Mouse (Mus musculus): ENCODE data around the gene Gm13030. TPM values are rescaled to one million over a fixed set of nuclear protein-coding genes. Genes with fewer than 3 reads are reported as not detected.
A peak's percentile ranks its signal among the peaks of the same experiment; 100 is the strongest.

The Gm13030 gene
- polyA plus RNA-seq, 1 experiment = not detected

GRCm38 (mm10) chr4:138868666-138869065 is 5.1 kb downstream of the Gm13030 start:
- no peak for TF ChIP-seq CTCF (IDR thresholded peaks at IDR 0.05; ENCODE audit: control insufficient read depth, insufficient read depth, insufficient replicate concordance, low read depth, low read length)
- no peak for TF ChIP-seq POLR2A (IDR thresholded peaks at IDR 0.05; ENCODE audit: control insufficient read depth, low read depth, low read length)
- Histone ChIP-seq H3K36me3 (ENCODE audit: control insufficient read depth, insufficient read depth, low read length) (no peaks in the 10 kb centered on the region), H3K4me3 (ENCODE audit: control insufficient read depth, low read depth, low read length) (no peak overlapping the region), H3K27ac (ENCODE audit: control insufficient read depth, insufficient read depth, low read depth, low read length) (no peak overlapping the region), H3K4me1 (ENCODE audit: control insufficient read depth, insufficient read depth, low read length) (no peaks in the 10 kb centered on the region), H3K27me3 (ENCODE audit: control insufficient read depth, insufficient read depth, low read length) (no peaks in the 10 kb centered on the region)

GRCm38 (mm10) chr4:138866413-138866812 is 7.4 kb downstream of the Gm13030 start:
- Histone ChIP-seq H3K27me3 (ENCODE audit: control insufficient read depth, insufficient read depth, low read length) (no peaks in the 10 kb centered on the region), H3K36me3 (ENCODE audit: control insufficient read depth, insufficient read depth, low read length) (no peaks in the 10 kb centered on the region), H3K4me1 (ENCODE audit: control insufficient read depth, insufficient read depth, low read length) (peaks cover 3% of the 10 kb centered on the region), H3K27ac (ENCODE audit: control insufficient read depth, insufficient read depth, low read depth, low read length) (no peak overlapping the region), H3K4me3 (ENCODE audit: control insufficient read depth, low read depth, low read length) (no peak overlapping the region)
- TF ChIP-seq POLR2A (IDR thresholded peaks at IDR 0.05; ENCODE audit: control insufficient read depth, low read depth, low read length) (no peak), CTCF (IDR thresholded peaks at IDR 0.05; ENCODE audit: control insufficient read depth, insufficient read depth, insufficient replicate concordance, low read depth, low read length) (peak; percentile 72; the same call in 1 of the 2 replicates)

- TF ChIP-seq CTCF (IDR thresholded peaks at IDR 0.05; ENCODE audit: control insufficient read depth, insufficient read depth, insufficient replicate concordance, low read depth, low read length) (no peak), POLR2A (IDR thresholded peaks at IDR 0.05; ENCODE audit: control insufficient read depth, low read depth, low read length) (no peak)
- Histone ChIP-seq H3K4me1 (ENCODE audit: control insufficient read depth, insufficient read depth, low read length) (peaks cover 3% of the 10 kb centered on the region), H3K27ac (ENCODE audit: control insufficient read depth, insufficient read depth, low read depth, low read length) (no peak overlapping the region)
These were observed 7.8 kb downstream of the Gm13030 start for GRCm38 (mm10) chr4:138865991-138866390.

GRCm38 (mm10) chr4:138865092-138865491 is 8.7 kb downstream of the Gm13030 start:
- Histone ChIP-seq H3K4me3 (ENCODE audit: control insufficient read depth, low read depth, low read length) (no peak overlapping the region), H3K27ac (ENCODE audit: control insufficient read depth, insufficient read depth, low read depth, low read length) (no peak overlapping the region), H3K4me1 (ENCODE audit: control insufficient read depth, insufficient read depth, low read length) (peaks cover 3% of the 10 kb centered on the region), H3K27me3 (ENCODE audit: control insufficient read depth, insufficient read depth, low read length) (no peaks in the 10 kb centered on the region), H3K36me3 (ENCODE audit: control insufficient read depth, insufficient read depth, low read length) (no peaks in the 10 kb centered on the region)
- TF ChIP-seq CTCF (IDR thresholded peaks at IDR 0.05; ENCODE audit: control insufficient read depth, insufficient read depth, insufficient replicate concordance, low read depth, low read length) (no peak), POLR2A (IDR thresholded peaks at IDR 0.05; ENCODE audit: control insufficient read depth, low read depth, low read length) (no peak)

More at GRCm38 (mm10) chr4:138865991-138866390, 7.8 kb downstream of the Gm13030 start:
- Histone ChIP-seq H3K4me3 (ENCODE audit: control insufficient read depth, low read depth, low read length) (no peak overlapping the region), H3K27me3 (ENCODE audit: control insufficient read depth, insufficient read depth, low read length) (no peaks in the 10 kb centered on the region), H3K36me3 (ENCODE audit: control insufficient read depth, insufficient read depth, low read length) (no peaks in the 10 kb centered on the region)

GRCm38 (mm10) chr4:138863344-138863998 is 10.3 kb downstream of the Gm13030 start, which contains the start of gene Pla2g5:
TSS of gene Pla2g5 (minus strand) at chr4:138863482.
- Histone ChIP-seq H3K4me3 (ENCODE audit: control insufficient read depth, low read depth, low read length) (peak within 1 kb of the TSS; percentile 61), H3K27ac (ENCODE audit: control insufficient read depth, insufficient read depth, low read depth, low read length) (no peak within 1 kb of the TSS), H3K36me3 (ENCODE audit: control insufficient read depth, insufficient read depth, low read length) (no peaks in the 10 kb centered on the region), H3K4me1 (ENCODE audit: control insufficient read depth, insufficient read depth, low read length) (peaks cover 3% of the 10 kb centered on the region), H3K27me3 (ENCODE audit: control insufficient read depth, insufficient read depth, low read length) (no peaks in the 10 kb centered on the region)
- TF ChIP-seq CTCF (IDR thresholded peaks at IDR 0.05; ENCODE audit: control insufficient read depth, insufficient read depth, insufficient replicate concordance, low read depth, low read length) (no peak), POLR2A (IDR thresholded peaks at IDR 0.05; ENCODE audit: control insufficient read depth, low read depth, low read length) (peak; percentile 62; the same call in 1 of the 2 replicates)

GRCm38 (mm10) chr4:138859728-138860127 is 14.0 kb downstream of the Gm13030 start:
- Histone ChIP-seq H3K27ac (ENCODE audit: control insufficient read depth, insufficient read depth, low read depth, low read length) (no peak overlapping the region), H3K27me3 (ENCODE audit: control insufficient read depth, insufficient read depth, low read length) (no peaks in the 10 kb centered on the region)
- TF ChIP-seq POLR2A (IDR thresholded peaks at IDR 0.05; ENCODE audit: control insufficient read depth, low read depth, low read length) (no peak), CTCF (IDR thresholded peaks at IDR 0.05; ENCODE audit: control insufficient read depth, insufficient read depth, insufficient replicate concordance, low read depth, low read length) (peak; percentile 54; the same call in 1 of the 2 replicates)

GRCm38 (mm10) chr4:138859245-138859644 is 14.5 kb downstream of the Gm13030 start:
- no peak overlapping the region for H3K4me3 ChIP-seq (ENCODE audit: control insufficient read depth, low read depth, low read length)

More at GRCm38 (mm10) chr4:138859728-138860127, 14.0 kb downstream of the Gm13030 start:
- Histone ChIP-seq H3K4me1 (ENCODE audit: control insufficient read depth, insufficient read depth, low read length) (peaks cover 3% of the 10 kb centered on the region), H3K4me3 (ENCODE audit: control insufficient read depth, low read depth, low read length) (no peak overlapping the region), H3K36me3 (ENCODE audit: control insufficient read depth, insufficient read depth, low read length) (no peaks in the 10 kb centered on the region)

More at GRCm38 (mm10) chr4:138859245-138859644, 14.5 kb downstream of the Gm13030 start:
- no peak overlapping the region for H3K27ac ChIP-seq (ENCODE audit: control insufficient read depth, insufficient read depth, low read depth, low read length)
- no peaks in the 10 kb centered on the region for H3K27me3 ChIP-seq (ENCODE audit: control insufficient read depth, insufficient read depth, low read length)
- H3K36me3 ChIP-seq (ENCODE audit: control insufficient read depth, insufficient read depth, low read length) = no peaks in the 10 kb centered on the region
- TF ChIP-seq POLR2A (IDR thresholded peaks at IDR 0.05; ENCODE audit: control insufficient read depth, low read depth, low read length) (no peak), CTCF (IDR thresholded peaks at IDR 0.05; ENCODE audit: control insufficient read depth, insufficient read depth, insufficient replicate concordance, low read depth, low read length) (peak; percentile 42; the same call in 1 of the 2 replicates)
- peaks cover 3% of the 10 kb centered on the region for H3K4me1 ChIP-seq (ENCODE audit: control insufficient read depth, insufficient read depth, low read length)
